Mouse (Mus musculus) kidney, adult 18-20 months (tissue): ENCODE measurements around the gene Gm17324.
A peak's percentile ranks its signal among the peaks of the same experiment; 100 is the strongest.

Experiments
- DNase-seq: peaks from one replicate; pipeline ENCODE4 v3.0.0; 2021

The Gm17324 gene

GRCm38 (mm10) chr9:78463337-78463736, 14.8 kb upstream of the Gm17324 start:
- no peak for DNase-seq

- no peak for DNase-seq
Measured at GRCm38 (mm10) chr9:78457026-78457425, 8.4 kb upstream of the Gm17324 start.

- no peak for DNase-seq
Measured at GRCm38 (mm10) chr9:78451382-78451781, 2.8 kb upstream of the Gm17324 start.

GRCm38 (mm10) chr9:78450404-78450803, 1.8 kb upstream of the Gm17324 start:
- DNase-seq = no peak

- DNase-seq = no peak
Measured at GRCm38 (mm10) chr9:78447606-78447972, 997 bp downstream of the Gm17324 start.

- DNase-seq = peak; percentile 67
Measured at GRCm38 (mm10) chr9:78442579-78443392, 5.8 kb downstream of the Gm17324 start, which contains the start of gene Cgas. Cgas (minus strand) TSS chr9:78443237.

- no peak for DNase-seq
Measured at GRCm38 (mm10) chr9:78442237-78442578, 6.4 kb downstream of the Gm17324 start.

GRCm38 (mm10) chr9:78439426-78439825, 9.2 kb downstream of the Gm17324 start:
- no peak for DNase-seq

- DNase-seq = no peak
Measured at GRCm38 (mm10) chr9:78432471-78432870, 16.1 kb downstream of the Gm17324 start.

- DNase-seq = no peak
Measured at GRCm38 (mm10) chr9:78430486-78430885, 18.1 kb downstream of the Gm17324 start.

GRCm38 (mm10) chr9:78429551-78429950, 19.0 kb downstream of the Gm17324 start:
- no peak for DNase-seq

- DNase-seq = no peak
Measured at GRCm38 (mm10) chr9:78428870-78429432, 19.6 kb downstream of the Gm17324 start.

GRCm38 (mm10) chr9:78428185-78428584, 20.4 kb downstream of the Gm17324 start:
- no peak for DNase-seq

- no peak for DNase-seq
Measured at GRCm38 (mm10) chr9:78427362-78427781, 21.2 kb downstream of the Gm17324 start.

- no peak for DNase-seq
Measured at GRCm38 (mm10) chr9:78401596-78401995, 47.0 kb downstream of the Gm17324 start.

- DNase-seq = no peak
Measured at GRCm38 (mm10) chr9:78400570-78400969, 48.0 kb downstream of the Gm17324 start.
